Mouse (Mus musculus) heart, postnatal 10 days (tissue): ENCODE measurements at regions not wholly inside any gene's neighbourhood (a gene's known extent, or its start where the extent isn't known, plus 50 kb on each side); places are given as distances from the start of the nearest gene placed in this dataset.

Experiments used
- DNase-seq, 2 experiments: peaks; one replicate each; pipeline ENCODE4 v3.0.0; 2021
- intact Hi-C: fragments of 180-260 bp; cut with DNase I; formaldehyde crosslinking; loops from one replicate; pipeline ENCODE4 v1.15.1; 2025

DNA sequence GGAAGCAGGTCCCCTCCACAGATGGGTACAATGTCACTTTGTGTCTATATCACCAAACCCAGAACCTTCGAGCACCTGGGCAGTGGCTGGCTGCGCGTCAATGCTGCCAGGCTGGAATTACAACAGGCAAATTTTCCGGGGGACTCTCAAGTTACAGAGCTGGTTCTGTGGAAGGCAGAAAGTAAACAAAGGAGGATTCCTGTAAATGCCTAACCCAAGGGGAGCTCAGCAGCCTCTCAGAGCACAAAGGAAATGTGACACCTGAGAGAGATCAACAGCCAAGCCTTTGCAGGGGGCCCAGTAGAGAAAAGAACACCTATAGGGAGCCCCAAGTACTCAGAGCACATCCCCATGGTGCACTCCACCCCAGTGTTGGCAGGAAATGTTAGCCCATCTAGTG, 70.7 kb downstream of the Setd4 start:
- intact Hi-C loops = no loop called here
- no peak for DNase-seq

DNA sequence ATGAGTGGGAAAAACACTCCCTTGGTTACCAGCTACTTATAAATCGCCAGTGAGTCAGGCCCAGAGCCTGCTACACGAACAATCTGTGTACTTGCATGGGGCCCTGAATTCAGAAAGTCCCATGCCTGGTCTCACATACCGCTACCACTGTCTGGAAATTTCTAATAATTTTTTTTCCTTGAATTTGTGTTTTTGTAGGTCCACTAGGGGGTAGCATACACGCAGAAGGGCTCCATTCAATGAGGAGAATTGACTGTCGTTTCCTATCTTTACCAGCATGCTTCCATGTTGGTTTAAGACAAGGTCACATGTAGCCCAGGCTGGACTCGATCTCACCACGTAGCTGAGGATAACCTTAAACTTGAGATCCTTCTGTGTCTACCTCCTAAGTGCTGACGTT, 71.9 kb downstream of the Setd4 start:
- no peak for DNase-seq
- intact Hi-C loops = no loop called here

DNA sequence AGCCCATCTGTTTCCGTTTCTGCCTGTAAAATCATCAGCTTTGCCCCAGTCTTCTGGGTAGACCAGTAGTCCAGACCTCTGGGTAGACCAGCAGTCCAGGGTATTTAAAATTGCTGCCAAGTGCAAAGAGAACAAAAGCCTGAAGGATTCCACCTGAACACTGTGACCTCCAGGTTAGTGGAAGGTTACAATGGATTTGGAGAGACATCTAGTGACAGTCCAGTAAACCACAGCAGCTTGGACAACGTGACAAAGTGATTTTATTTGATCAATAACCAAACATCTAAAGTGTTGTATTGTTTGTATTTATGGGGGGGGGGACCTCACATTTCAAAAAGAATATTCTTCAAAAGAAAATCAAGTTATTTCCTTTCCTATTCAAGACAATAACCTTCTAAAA, 81.4 kb downstream of the Setd4 start:
- intact Hi-C loops = no loop called here
- DNase-seq = no peak

GRCm38 (mm10) chr16:93520481-93520880, 83.4 kb downstream of the Setd4 start:
- intact Hi-C loops = no loop called here
- DNase-seq = no peak

GRCm38 (mm10) chr16:93518620-93519019, 85.2 kb downstream of the Setd4 start:
- no peak for DNase-seq
- intact Hi-C loops = no loop called here

DNA sequence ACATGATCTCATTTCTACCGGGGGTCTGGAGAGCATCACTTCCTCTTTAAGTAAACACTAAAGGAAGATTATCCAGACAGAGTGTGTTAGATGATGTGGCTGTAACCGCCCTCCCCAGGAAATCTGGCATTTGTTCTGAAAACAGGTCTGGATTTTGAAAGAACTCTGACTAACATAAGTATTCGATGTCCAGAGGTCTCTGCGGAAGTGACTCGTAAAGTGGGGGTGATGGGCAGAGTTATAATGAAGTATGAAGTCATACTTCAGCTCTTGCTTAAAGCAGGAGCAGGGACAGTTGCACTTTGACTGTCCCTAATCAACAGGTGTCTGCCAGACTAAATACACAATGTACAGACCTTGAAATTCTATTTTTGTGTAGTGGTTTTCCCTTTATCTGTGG, 87.1 kb downstream of the Setd4 start:
- no peak for DNase-seq
- intact Hi-C loops = no loop called here

- no peak for DNase-seq
- intact Hi-C loops = no loop called here
Observed at GRCm38 (mm10) chr16:93515456-93515941, 88.4 kb downstream of the Setd4 start.

DNA sequence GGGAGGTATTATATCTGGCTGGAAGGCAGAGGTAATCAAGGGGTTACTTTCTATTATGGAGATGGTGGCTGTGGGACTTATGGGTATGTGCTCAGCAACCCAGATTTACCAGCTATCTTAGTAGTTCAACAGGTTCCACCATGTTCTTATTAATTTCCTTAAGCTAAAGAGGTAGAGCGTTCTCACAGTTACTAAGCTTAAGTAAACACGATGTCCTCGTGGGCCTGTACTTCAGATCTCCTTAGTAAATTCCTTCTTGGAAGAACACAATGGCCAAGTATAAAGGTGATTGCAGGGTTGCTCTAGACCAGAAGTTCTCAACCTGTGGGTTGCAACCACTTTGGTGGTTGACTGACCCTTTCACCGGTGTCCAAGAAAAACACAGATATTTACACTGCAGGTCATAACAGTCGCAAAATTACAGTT, 90.2 kb downstream of the Setd4 start:
- DNase-seq = no peak
- intact Hi-C loops = no loop called here

- intact Hi-C loops = no loop called here
Observed at GRCm38 (mm10) chr16:93511988-93512387, 91.9 kb downstream of the Setd4 start.

GRCm38 (mm10) chr16:93511517-93511916, 92.3 kb downstream of the Setd4 start:
- intact Hi-C loops = no loop called here
- DNase-seq = no peak

More at GRCm38 (mm10) chr16:93511988-93512387, 91.9 kb downstream of the Setd4 start:
- no peak for DNase-seq

GRCm38 (mm10) chr16:93498800-93499199, 105.1 kb downstream of the Setd4 start:
- no peak for DNase-seq
- intact Hi-C loops = no loop called here

GRCm38 (mm10) chr16:93493337-93494002, 110.4 kb downstream of the Setd4 start:
- intact Hi-C loops = no loop called here
- DNase-seq = no peak

- intact Hi-C loops = no loop called here
- DNase-seq = peak in 1 of 2 experiments; percentile 1
Observed at GRCm38 (mm10) chr16:93486646-93487550, 117.0 kb downstream of the Setd4 start.

DNA sequence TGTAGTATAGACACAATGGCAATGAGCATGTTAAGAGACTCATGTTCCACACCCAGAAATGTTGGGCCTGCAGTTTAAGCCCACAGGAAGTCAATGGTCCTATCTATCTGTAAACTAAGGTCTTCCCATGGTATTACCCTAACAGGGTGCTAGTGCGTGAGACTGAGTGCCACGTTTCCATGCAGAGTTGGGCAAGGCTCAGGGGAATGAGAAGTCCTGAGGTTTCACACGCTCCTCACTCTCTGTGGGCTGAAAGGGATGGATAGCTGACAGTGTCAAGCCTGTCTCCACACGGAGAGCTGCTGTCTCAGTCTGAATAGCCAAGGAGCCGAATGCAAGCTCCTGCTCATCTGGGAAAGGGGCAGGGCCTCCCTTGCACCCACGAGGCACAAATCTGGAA, 133.9 kb downstream of the Setd4 start:
- intact Hi-C loops = no loop called here
- DNase-seq = no peak

- no peak for DNase-seq
- intact Hi-C loops = no loop called here
Observed at GRCm38 (mm10) chr16:93465741-93466140, 138.1 kb downstream of the Setd4 start.

DNA sequence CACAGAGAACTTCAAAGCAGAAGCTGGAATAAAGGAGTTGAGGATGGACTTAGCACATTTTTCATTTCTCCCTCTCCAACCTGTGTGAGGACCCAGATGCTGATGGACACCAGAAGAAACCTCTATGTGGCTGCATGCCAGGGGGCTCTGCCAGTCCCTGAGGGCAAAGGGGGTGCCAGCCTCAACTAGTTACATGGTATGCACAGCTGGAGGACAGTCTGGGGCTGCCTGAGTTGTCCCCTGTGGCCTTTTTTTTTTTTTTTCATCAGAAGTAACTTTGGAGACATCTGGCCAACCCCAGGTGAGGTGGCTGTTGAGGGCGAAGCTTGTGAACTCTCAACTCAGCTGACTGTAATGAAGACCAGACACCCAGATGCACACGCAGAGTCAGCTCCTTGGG, 139.0 kb downstream of the Setd4 start:
- intact Hi-C loops = loop anchor here (5.0 kb wide), 1 partner anchor 77 kb away; no protein-coding TSS in a partner anchor
- no peak for DNase-seq

DNA sequence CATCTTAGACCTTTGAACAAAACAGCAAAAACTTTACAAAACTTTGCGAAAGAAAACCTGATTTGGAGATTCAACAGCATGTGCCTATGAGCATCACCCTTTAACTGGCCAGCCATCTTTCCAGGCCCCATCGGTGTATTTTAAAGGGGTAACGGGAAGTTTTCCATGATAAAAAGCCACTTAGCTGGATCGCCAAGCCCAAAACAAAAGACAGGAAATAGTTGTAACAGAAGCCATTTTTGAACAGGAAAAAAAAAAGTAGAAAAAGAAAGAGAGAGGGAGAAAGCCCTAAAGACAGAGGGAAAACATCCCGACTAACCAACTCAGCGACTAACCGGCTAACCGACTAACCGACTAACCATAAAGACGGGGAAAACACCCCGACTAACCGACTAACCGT, 140.5 kb downstream of the Setd4 start:
- intact Hi-C loops = loop anchor here (5.0 kb wide), 1 partner anchor 79 kb away; no protein-coding TSS in a partner anchor
- DNase-seq = no peak

DNA sequence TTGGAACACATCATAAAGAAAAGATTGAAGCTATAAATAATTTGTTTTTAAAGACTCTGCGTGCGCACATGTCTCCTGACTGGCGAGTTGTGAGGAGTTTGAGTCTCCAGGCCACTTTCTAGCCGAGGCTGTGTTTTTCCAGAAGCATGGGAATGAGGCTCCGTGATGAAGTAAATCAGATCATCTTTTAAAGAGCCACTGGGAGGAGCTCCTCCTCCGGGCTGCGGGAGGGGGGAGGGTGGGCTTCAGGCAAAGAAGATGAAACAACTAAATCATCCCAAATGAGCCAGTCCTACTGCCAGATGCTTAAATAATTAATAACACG, 141.6 kb downstream of the Setd4 start:
- no peak for DNase-seq
- intact Hi-C loops = loop anchor here (5.0 kb wide), 1 partner anchor 80 kb away; no protein-coding TSS in a partner anchor

DNA sequence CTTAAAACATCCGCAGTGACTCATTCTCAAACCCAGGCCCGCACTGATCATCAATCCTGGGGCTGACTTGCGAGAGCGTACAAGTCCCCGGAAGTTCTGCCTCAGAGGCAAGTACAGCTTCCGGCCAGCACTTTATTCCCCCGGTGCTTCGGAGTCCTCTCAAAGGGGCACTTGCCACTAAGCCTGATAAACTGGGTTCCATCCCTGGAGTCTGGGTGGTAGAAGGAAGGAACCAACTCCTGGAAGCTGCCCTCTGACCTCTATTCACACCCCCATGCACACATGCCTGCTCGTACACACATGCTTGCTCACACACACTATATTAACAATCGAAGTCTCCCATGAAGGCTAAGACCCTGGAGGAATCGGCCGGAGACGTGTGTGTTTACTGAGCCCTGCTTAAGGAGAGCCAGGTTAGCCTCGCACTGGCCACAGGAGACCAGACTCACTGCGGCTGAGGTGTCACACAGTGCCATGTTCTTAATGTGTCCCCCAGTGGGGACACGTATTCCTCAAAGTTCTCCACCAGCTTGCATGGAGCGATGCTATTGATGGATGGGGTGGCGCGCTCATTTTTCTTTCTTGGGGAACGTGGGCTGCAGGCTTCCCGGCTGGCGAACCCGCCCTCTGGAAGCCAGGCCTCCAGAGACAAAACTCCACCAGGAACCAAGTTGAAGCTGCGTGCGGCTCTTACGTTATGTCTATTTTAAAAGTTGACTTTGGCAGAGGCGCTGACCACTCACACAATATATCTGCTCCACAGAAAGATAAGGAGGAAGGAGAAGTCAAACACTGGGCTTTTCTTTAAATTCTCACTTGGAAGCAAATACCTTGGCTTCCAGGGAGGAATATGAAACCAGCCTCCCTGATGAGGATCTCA, 142.2 kb downstream of the Setd4 start:
- DNase-seq = peak; percentile 32
- intact Hi-C loops = loop anchor here (5.0 kb wide), 1 partner anchor 81 kb away; no protein-coding TSS in a partner anchor

DNA sequence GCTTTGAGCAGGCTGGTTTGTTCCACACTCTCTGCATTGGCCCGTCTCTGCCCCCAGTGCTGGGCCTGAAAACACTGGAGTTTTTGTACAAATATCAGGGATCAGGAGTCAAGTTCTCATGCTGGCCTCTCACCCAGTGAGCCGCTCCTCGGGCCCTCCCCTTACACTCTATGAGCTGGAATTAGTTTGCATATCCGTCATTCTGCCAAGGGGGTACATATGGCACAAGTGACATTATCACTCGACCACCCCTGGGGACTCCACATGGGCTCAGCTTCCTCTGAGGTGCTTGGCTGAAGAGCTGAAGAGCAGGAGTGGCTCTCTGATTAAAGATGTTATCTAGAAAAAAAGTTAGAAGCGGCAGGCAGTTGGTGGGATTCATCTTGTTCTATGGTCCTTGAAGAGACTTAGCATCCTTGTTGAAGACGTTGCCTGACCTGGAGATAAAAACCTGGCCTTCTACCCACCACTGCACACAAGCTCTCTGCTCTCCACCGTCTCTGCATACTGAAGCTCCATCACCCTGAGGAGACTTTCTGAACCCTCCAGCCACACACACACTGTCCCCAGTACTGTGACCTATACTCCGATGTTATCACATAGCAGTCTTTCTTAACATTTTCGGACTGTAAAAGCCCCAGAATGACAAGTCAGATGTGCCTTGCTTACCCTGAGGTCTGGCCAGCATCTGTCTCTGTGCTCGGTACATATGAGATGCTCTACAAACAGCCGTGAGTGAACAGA, 144.2 kb downstream of the Setd4 start:
- no peak for DNase-seq
- intact Hi-C loops = loop anchor here (5.0 kb wide), 1 partner anchor 83 kb away; no protein-coding TSS in a partner anchor
